Mouse (Mus musculus) heart, embryonic 13.5 days (tissue): ENCODE data around the gene Colgalt1. TPM values are rescaled to one million over a fixed set of nuclear protein-coding genes. Genes with fewer than 3 reads are reported as not detected.

Source experiments
- ATAC-seq: fragments of 200-750 bp; cut with Nextera tagmentation; 2 replicates; pipeline ENCODE4 v1.8.0; 2017; ENCODE audit warnings: moderate TSS enrichment; ENCODE audit not compliant: insufficient number of reproducible peaks, low FRiP score, low TSS enrichment; ENCODE audit errors: extremely low read depth
- H3K27ac ChIP-seq: fragments of 300-500 bp; sonication (generic); replicated peaks from 2 replicates; pipeline ENCODE4 v1.5.1; 2015; ENCODE audit warnings: moderate library complexity, mild to moderate bottlenecking, inconsistent platforms
- H3K27me3 ChIP-seq: fragments of 300-500 bp; sonication (generic); replicated peaks from 2 replicates; pipeline ENCODE4 v1.6.1; 2015; ENCODE audit warnings: mild to moderate bottlenecking, inconsistent platforms
- H3K36me3 ChIP-seq: fragments of 300-500 bp; sonication (generic); 2 replicates; pipeline ENCODE4 v1.6.1; 2015; ENCODE audit warnings: mild to moderate bottlenecking, inconsistent platforms
- H3K4me1 ChIP-seq: fragments of 300-500 bp; sonication (generic); 2 replicates; pipeline ENCODE4 v1.6.1; 2015; ENCODE audit warnings: inconsistent platforms
- H3K4me2 ChIP-seq: fragments of 300-500 bp; sonication (generic); 2 replicates; pipeline ENCODE4 v1.6.1; 2015; ENCODE audit warnings: inconsistent platforms, mild to moderate bottlenecking, moderate library complexity
- H3K4me3 ChIP-seq: fragments of 300-500 bp; sonication (generic); 2 replicates; pipeline ENCODE4 v1.5.1; 2015; ENCODE audit warnings: moderate library complexity, mild to moderate bottlenecking, inconsistent platforms
- H3K9ac ChIP-seq: fragments of 300-500 bp; sonication (generic); 2 replicates; pipeline ENCODE4 v1.6.1; 2015; ENCODE audit warnings: inconsistent platforms, mild to moderate bottlenecking, moderate library complexity
- H3K9me3 ChIP-seq: fragments of 300-500 bp; sonication (generic); 2 replicates; pipeline ENCODE4 v1.6.1; 2016; ENCODE audit warnings: inconsistent platforms
- WGBS: fragments of 180-500 bp; shearing (Covaris S2); methylation state at CpG from one replicate; pipeline ENCODE4 v1.1.7; 2015; ENCODE audit warnings: mixed read lengths; 5-methylcytosine and 5-hydroxymethylcytosine counted together
- polyA plus RNA-seq: library from polyadenylated mRNA; unstranded; fragments of >200 nt; fragmentation: Nextera tagmentation; extraction: Ambion mirVana; gene quantifications from 2 replicates; pipeline ENCODE4 v1.2.1, GENCODE M21; 2015

The Colgalt1 gene
- polyA plus RNA-seq, 1 experiment from 2014 or later: 54.8 TPM

DNA sequence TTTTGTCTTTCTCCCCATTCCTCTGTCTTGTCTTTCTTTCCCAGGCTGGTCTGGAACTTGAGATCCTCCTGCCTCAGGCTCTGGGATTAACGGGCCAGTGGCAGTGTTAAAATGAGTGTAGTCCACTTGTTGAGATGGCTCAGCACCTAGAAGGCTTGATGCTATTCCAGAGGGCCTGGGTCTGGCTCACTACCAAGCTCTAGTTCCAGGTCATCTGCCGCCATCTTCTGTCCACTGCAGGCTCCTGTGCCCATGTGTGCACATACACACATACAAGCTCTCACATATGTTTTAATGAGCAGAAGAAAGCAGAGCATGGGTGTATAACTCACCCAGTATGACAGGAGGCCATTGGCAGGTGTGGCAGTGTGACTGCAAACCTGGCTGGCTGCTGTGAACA is 38.7 kb upstream of the Colgalt1 start:
- Histone ChIP-seq H3K27me3 (peaks cover 23% of the 10 kb centered on the region), H3K27ac (no peak overlapping the region), H3K4me2 (no peak overlapping the region)

DNA sequence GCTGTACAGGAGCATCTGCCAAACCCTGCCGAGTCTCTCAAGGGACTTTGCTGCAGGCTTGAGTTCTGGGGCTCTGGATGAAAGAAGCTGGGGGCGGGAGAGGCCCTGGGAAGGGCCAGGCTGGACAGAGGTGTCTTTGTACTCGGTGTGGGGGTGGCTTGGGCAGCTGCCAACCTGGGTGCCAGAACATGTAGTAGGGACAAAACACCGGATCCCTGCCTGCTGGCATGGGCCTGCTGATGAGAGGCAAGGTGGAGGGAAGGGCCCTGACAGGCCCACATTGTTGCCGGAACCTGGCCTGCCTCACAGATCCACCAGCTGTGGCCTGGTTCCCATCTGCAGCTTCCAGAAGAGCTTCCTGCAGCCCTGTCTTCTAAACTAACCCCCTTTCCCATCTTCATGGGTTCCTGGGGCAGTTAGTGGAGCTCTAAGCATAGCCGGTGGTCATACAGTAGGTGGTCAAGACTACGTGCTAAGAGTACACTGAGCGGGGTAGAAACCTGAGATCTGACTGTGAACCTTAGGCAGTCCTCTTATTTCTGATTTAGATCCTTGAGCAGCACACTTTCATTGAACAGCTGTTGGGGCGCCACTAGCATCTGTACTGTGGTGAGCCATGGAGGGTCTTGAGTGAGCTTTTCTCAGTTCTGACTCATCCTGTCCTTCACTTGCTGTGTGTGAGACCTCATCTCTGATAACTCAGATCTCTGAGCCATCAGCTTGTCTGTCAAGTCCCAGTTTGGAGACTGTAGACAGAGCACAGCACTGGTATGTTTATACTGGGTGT is 37.8 kb upstream of the Colgalt1 start:
- Histone ChIP-seq H3K9me3 (no peaks in the 10 kb centered on the region), H3K9ac (peak overlapping the region; percentile 25), H3K27ac (0 out of 2 replicates have a peak overlapping the region, but pooled peaks have one; percentile 7), H3K4me3 (no peak overlapping the region), H3K4me1 (peaks cover 40% of the 10 kb centered on the region), H3K27me3 (peaks cover 13% of the 10 kb centered on the region), H3K4me2 (no peak overlapping the region), H3K36me3 (no peaks in the 10 kb centered on the region)
- ATAC-seq: no peak
- WGBS: 64% methylated on average over 9 of the region's 9 CpGs

More for the DNA sequence above, 38.7 kb upstream of the Colgalt1 start:
- WGBS: 77% methylated on average over 2 of the region's 2 CpGs
- Histone ChIP-seq H3K4me3 (no peak overlapping the region), H3K36me3 (no peaks in the 10 kb centered on the region), H3K4me1 (peaks cover 40% of the 10 kb centered on the region), H3K9ac (no peak overlapping the region), H3K9me3 (no peaks in the 10 kb centered on the region)
- ATAC-seq: no peak

DNA sequence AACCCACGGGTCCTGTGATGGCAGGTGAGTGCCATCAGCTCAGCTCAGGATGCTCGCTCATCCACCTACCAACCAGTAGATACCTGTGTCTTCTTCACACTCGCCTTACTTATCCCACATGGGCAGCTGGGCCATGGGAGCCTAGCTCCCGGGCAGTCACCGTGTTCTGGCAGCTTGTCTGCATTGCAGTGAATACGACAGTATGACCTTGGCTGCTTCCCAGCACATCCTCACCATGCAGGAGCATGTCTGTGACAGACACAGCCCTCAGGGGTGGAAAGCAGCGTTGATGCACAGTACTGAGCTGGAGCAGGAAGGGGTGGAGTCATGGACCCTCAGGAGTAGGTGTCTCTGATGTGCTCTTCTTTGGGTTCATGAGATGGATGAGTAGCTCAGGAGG is 36.4 kb upstream of the Colgalt1 start:
- no peaks in the 10 kb centered on the region for H3K36me3 ChIP-seq
- H3K9ac ChIP-seq: no peak overlapping the region
- H3K4me1 ChIP-seq: peaks cover 28% of the 10 kb centered on the region
- H3K27ac ChIP-seq: no peak overlapping the region
- no peak overlapping the region for H3K4me2 ChIP-seq
- WGBS: 61% methylated on average over 7 of the region's 7 CpGs
- no peaks in the 10 kb centered on the region for H3K9me3 ChIP-seq
- H3K4me3 ChIP-seq: no peak overlapping the region
- no peak for ATAC-seq
- H3K27me3 ChIP-seq: no peaks in the 10 kb centered on the region

DNA sequence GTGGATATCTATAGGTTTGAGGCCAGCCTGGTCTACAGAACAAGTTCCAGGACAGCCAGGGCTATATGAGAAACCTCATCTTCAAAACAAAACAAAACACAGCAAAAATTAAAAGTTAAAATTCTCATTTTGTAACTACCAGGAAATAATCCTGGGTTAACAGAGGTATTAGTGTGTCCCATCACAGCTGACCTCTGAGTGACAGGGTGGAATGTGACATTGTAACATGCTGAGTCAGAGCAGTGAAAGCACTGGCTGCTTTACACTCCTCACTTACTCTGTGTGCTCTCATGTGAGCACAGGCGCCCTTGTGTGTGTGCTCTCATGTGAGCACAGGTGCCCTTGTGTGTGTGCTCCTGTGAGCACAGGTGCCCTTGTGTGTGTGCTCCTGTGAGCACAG is 35.8 kb upstream of the Colgalt1 start:
- no peak for ATAC-seq
- no peaks in the 10 kb centered on the region for H3K27me3 ChIP-seq
- 44% methylated on average over 1 of the region's 1 CpGs for WGBS
- H3K4me2 ChIP-seq: no peak overlapping the region
- H3K27ac ChIP-seq: no peak overlapping the region
- peaks cover 25% of the 10 kb centered on the region for H3K4me1 ChIP-seq
- H3K36me3 ChIP-seq: no peaks in the 10 kb centered on the region
- H3K9ac ChIP-seq: no peak overlapping the region
- H3K9me3 ChIP-seq: no peaks in the 10 kb centered on the region
- no peak overlapping the region for H3K4me3 ChIP-seq

DNA sequence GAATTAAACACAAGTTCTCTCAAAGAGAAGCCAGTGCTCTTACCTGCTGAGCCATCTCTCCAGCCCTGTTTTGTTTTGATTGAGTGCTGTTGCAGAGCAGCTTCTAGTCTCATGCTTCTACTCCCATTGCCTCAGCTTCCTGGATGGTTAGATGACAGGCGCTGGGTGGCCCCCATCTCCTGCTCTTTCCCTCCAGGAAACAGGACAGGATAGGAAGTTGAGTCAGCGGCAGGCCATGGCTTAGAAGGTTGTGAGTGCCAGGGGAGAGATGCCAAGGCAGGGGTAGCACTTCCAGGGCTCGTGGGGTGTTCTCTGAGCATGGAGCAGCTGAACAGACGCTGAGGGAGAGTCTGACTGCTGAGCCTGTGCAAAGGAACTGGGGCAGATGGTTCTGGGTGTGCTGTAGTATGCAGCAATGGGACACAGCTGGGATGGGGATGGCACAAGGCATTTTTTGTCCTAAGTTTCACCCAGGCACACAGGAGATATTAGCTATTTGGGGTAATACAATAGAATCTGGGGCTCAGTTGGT is 32.9 kb upstream of the Colgalt1 start:
- Histone ChIP-seq H3K4me1 (peaks cover 8% of the 10 kb centered on the region), H3K27me3 (no peaks in the 10 kb centered on the region), H3K27ac (no peak overlapping the region), H3K9me3 (no peaks in the 10 kb centered on the region), H3K4me3 (no peak overlapping the region), H3K9ac (no peak overlapping the region), H3K4me2 (no peak overlapping the region), H3K36me3 (peaks cover 5% of the 10 kb centered on the region; the same call in 1 of the 2 replicates)
- WGBS: 53% methylated on average over 4 of the region's 4 CpGs
- no peak for ATAC-seq

DNA sequence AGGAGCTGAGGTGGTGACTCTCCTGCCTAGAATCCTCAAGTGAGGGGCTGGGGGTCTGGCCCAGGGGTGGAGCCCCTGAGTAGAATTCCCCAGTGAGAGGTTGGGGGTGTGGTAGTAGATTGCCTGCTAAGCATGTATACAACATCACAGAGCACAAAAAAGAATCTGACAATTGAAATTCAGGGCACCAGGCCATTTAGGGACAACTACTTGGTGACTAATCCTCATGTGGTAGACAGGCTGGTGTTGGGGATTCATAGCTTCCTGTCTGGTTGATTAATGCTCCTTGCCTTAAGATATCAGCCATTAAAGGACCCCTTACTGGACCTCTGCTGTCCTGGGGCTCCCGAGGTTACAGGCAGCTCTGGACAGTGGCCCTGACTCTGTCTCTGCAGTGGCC is 31.8 kb upstream of the Colgalt1 start:
- ATAC-seq: no peak
- H3K27me3 ChIP-seq: 0 out of 2 replicates have a peak, but pooled peaks cover 6% of the 10 kb centered on the region
- H3K27ac ChIP-seq: no peak overlapping the region
- WGBS: 60% methylated on average over 1 of the region's 1 CpGs
- H3K4me2 ChIP-seq: no peak overlapping the region
- H3K4me3 ChIP-seq: no peak overlapping the region
- no peaks in the 10 kb centered on the region for H3K9me3 ChIP-seq
- peaks cover 6% of the 10 kb centered on the region for H3K36me3 ChIP-seq
- H3K4me1 ChIP-seq: 0 out of 2 replicates have a peak, but pooled peaks cover 4% of the 10 kb centered on the region
- no peak overlapping the region for H3K9ac ChIP-seq

DNA sequence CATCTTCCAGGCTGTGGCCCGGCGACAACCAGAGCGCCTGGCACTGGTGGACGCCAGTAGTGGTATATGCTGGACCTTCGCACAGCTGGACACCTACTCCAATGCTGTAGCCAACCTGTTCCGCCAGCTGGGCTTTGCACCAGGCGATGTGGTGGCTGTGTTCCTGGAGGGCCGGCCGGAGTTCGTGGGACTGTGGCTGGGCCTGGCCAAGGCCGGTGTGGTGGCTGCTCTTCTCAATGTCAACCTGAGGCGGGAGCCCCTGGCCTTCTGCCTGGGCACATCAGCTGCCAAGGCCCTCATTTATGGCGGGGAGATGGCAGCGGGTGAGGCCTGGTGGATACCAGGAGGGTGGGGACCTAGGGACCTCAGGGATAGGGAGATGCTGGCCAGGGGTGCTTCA is 31.3 kb upstream of the Colgalt1 start:
- 0 out of 2 replicates have a peak, but pooled peaks cover 6% of the 10 kb centered on the region for H3K27me3 ChIP-seq
- no peak for ATAC-seq
- 83% methylated on average over 14 of the region's 14 CpGs for WGBS

DNA sequence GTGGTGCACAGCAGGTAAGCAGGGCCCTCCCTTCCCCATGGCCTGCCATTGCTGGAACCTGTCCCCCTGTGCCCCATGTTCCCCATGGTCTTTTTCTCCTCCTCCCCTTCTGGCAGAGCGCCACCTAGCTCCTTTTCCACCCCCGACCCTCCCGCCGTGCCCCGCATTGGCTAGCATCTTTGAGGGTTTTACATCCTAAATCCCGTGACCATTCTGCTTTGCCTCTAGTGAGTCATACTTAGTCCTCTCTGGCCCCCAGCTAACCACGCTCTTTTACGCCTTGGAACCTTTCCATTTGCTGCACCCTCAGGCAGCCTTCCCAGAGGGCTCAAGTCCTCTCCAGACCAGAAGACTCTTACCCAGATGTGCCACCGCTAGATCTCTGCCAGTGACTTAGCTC is 30.6 kb upstream of the Colgalt1 start:
- Histone ChIP-seq H3K9ac (no peak overlapping the region), H3K27me3 (0 out of 2 replicates have a peak, but pooled peaks cover 6% of the 10 kb centered on the region), H3K27ac (no peak overlapping the region), H3K4me1 (0 out of 2 replicates have a peak, but pooled peaks cover under 1% of the 10 kb centered on the region), H3K4me3 (no peak overlapping the region), H3K4me2 (no peak overlapping the region), H3K9me3 (no peaks in the 10 kb centered on the region), H3K36me3 (peaks cover 17% of the 10 kb centered on the region)
- ATAC-seq: no peak
- 56% methylated on average over 9 of the region's 9 CpGs for WGBS

More for the DNA sequence above, 31.3 kb upstream of the Colgalt1 start:
- no peaks in the 10 kb centered on the region for H3K9me3 ChIP-seq
- H3K27ac ChIP-seq: no peak overlapping the region
- 0 out of 2 replicates have a peak, but pooled peaks cover 4% of the 10 kb centered on the region for H3K4me1 ChIP-seq
- no peak overlapping the region for H3K4me2 ChIP-seq
- H3K4me3 ChIP-seq: no peak overlapping the region
- peaks cover 10% of the 10 kb centered on the region for H3K36me3 ChIP-seq
- H3K9ac ChIP-seq: no peak overlapping the region

DNA sequence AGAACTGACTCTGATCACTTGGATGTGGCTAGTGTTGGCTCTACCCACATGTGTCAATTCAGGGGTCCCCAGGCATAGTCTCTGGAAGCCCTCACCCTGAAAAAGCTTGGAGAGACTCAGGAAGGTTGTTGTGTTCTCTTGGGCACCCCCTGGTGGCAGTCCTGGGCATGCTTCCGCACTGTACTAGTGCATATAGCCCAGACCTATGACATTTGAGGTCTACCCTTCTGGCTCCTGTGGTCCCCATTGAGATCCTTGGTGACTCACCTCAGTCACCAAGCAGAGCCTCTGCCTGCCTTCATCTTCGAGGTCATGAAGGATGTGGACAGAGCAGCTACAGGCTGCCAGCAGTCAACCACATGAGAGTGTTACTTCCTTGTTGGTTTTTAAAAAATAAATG is 23.9 kb upstream of the Colgalt1 start:
- H3K27me3 ChIP-seq: 0 out of 2 replicates have a peak, but pooled peaks cover 6% of the 10 kb centered on the region
- no peaks in the 10 kb centered on the region for H3K9me3 ChIP-seq
- peaks cover 24% of the 10 kb centered on the region for H3K36me3 ChIP-seq
- peaks cover 12% of the 10 kb centered on the region for H3K4me1 ChIP-seq
- no peak overlapping the region for H3K4me3 ChIP-seq
- 66% methylated on average over 2 of the region's 2 CpGs for WGBS
- H3K27ac ChIP-seq: no peak overlapping the region
- no peak overlapping the region for H3K4me2 ChIP-seq
- ATAC-seq: no peak
- H3K9ac ChIP-seq: no peak overlapping the region

DNA sequence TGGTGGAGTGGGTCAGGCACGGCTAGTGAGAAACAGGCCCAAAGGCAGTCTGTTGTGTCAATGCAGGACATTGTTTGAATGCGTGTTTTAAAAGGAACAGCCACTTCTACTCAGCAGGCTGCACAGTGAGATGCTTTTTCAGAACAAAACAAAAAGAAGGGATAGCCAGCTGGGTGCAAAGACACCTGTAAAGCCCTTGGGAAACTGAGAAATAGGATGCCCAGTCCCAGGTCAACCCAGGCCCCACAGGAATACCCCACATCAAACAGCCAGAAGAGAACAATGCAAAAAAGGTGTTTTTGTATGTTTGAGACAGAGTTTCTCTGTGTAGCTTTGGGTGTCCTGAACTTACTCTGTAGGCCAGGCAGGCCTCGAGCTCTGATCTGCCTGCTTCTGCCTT is 22.0 kb upstream of the Colgalt1 start:
- no peak overlapping the region for H3K27ac ChIP-seq
- H3K9ac ChIP-seq: no peak overlapping the region
- WGBS: 72% methylated on average over 3 of the region's 3 CpGs
- H3K36me3 ChIP-seq: peaks cover 24% of the 10 kb centered on the region
- no peak overlapping the region for H3K4me3 ChIP-seq
- no peak overlapping the region for H3K4me2 ChIP-seq
- H3K9me3 ChIP-seq: no peaks in the 10 kb centered on the region
- ATAC-seq: no peak
- 0 out of 2 replicates have a peak, but pooled peaks cover 2% of the 10 kb centered on the region for H3K27me3 ChIP-seq
- H3K4me1 ChIP-seq: peaks cover 25% of the 10 kb centered on the region

DNA sequence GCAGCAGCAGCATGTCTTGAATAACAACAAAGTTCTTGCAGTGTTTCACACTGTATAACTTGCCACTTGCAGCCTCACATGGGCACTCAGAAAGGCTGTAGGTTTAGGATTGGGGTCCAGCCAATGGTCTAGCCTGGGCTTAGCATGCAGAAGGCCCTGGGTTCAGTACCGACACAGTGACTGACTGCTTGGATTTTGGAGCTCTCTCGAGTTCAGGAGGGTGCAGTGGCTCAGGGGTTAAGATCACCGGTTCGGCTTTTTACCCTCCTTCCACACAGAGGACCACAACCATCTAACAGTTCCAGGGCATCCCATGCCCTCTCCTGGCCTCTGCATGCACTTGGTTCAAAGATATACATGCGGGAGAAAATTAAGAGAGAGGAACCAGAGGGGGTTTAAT is 19.8 kb upstream of the Colgalt1 start:
- peak overlapping the region; percentile 92 for H3K4me2 ChIP-seq
- H3K9ac ChIP-seq: peak overlapping the region; percentile 97
- no peak for ATAC-seq
- H3K4me1 ChIP-seq: peaks cover 32% of the 10 kb centered on the region
- no peaks in the 10 kb centered on the region for H3K27me3 ChIP-seq
- peak overlapping the region; percentile 99 for H3K27ac ChIP-seq
- H3K9me3 ChIP-seq: no peaks in the 10 kb centered on the region
- WGBS: 32% methylated on average over 5 of the region's 5 CpGs
- peaks cover 8% of the 10 kb centered on the region; the same call in 1 of the 2 replicates for H3K36me3 ChIP-seq
- peak overlapping the region; percentile 84 for H3K4me3 ChIP-seq
